Mouse (Mus musculus) spleen, postnatal 0 days (tissue): ENCODE results near the gene Casz1. TPM values are rescaled to one million over a fixed set of nuclear protein-coding genes. Genes with fewer than 3 reads are reported as not detected.

Experiments used
- polyA plus RNA-seq: library from polyadenylated mRNA; unstranded; fragments of >200 nt; fragmentation: Nextera tagmentation; extraction: Ambion mirVana; gene quantifications from 2 replicates; pipeline ENCODE4 v1.2.1, GENCODE M21; 2015

Casz1 gene
- polyA plus RNA-seq = 0.83 and 1.7 TPM in 2 replicates

DNA sequence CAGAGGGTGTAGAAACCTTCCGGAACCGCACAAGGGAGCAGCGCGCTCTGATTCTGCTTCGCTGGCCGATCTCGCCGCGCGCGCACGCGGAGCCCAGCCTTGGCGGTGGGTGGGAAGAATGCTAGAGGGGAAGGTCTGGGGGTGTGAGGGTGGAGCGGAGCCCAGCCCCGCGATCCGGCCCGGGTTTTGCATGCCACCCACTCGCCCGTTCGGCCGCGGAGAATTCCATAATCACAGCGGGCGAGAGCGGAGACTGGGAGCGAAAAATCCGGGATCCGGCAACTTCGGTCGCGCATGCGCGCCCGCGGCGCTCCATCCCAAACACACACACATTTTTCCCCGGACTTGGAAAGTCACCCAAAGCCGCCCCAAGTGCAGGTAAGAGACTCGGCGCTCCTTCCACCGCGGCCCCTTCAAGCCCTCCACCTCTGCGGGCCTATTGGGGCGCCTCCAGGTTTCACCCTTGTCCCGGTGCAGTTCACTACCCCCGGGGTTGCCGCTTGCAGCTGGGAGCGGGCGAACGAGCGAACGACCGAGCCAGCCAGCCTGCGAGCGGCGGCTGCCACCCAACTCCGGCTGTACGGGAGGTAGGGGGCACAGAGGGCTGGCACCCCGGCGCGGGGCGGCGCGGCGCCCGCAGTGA lies at the start of gene Casz1:
Gene Casz1 (plus strand): TSS at position 293 of the 643 bp plus-strand sequence.

Other genes starting within 250 kb of the Casz1 start
- 33.2 and 35.2 TPM in 2 replicates for gene Exosc10, start 246.0 kb upstream of the Casz1 start, polyA plus RNA-seq
- gene Srm, start 212.9 kb upstream of the Casz1 start, polyA plus RNA-seq = 129 TPM in 2 replicates
- gene Masp2, start 201.9 kb upstream of the Casz1 start, polyA plus RNA-seq = not detected in 2 replicates
- gene Tardbp, start 177.4 kb upstream of the Casz1 start, polyA plus RNA-seq = 169 and 173 TPM in 2 replicates
- gene Gm572, start 161.1 kb upstream of the Casz1 start, polyA plus RNA-seq = not detected in 2 replicates